Comparison of ENCODE assay signal across 11 mouse cellular contexts in the genomic region with DNA sequence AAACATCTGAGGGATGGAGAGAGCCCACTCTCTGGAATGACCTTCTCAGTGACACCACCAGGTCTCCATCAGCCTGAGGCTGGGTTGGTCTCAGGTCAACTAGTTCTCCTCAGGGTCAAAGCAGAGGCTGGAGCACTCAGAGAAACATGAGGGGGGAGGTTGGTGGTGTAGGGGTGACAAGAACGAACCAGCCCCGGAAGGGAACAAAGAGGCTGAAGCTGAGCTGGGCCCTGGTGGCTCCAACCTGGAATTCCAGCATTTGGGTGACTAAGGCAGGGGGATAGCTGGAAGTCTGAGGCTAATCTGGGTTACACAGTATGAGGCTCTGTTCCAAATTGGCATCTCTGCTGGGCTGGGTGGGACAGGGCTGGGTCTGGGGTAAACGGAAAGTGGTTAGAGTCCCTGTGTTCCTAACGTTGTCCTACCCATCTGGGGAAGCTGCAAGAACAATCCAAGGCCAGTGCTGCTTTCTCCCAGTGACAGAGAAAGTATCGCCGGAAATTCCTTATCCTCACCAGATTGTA. TPM values are rescaled to one million over a fixed set of nuclear protein-coding genes. Genes with fewer than 3 reads are reported as not detected.
DNase-seq lines count a peak whose midpoint lies in the region; ATAC-seq lines count a peak whose summit lies in the region.
"Had no signal": no experiment of that assay in that cellular context is flagged by ENCODE, and none has a peak within 500 bp of the region (broad histone marks: within the 10 kb centered on the region; RNA-seq: fewer than 3 reads in every experiment).

No protein-coding gene starts in this region.

- H3K27me3 ChIP-seq in heart, embryonic 12.5 days (replicated peaks), result 0 out of 2 replicates have a peak, but pooled peaks cover 6% of the 10 kb centered on the region
- H3K27me3 ChIP-seq in neural tube, embryonic 12.5 days (replicated peaks), result no peaks in the 10 kb centered on the region
- 0 out of 2 replicates have a peak, but pooled peaks cover 2% of the 10 kb centered on the region for H3K27me3 ChIP-seq in neural tube, embryonic 15.5 days (replicated peaks)
- no peaks in the 10 kb centered on the region for H3K27me3 ChIP-seq in hindbrain, embryonic 16.5 days (replicated peaks; ENCODE audit: control insufficient read depth, insufficient read depth, low read length)
- peaks cover 21% of the 10 kb centered on the region for H3K27me3 ChIP-seq in neural tube, embryonic 13.5 days
- H3K27me3 ChIP-seq: embryonic facial prominence, embryonic 12.5 days had no signal

- H3K9me3 ChIP-seq in heart, embryonic 12.5 days (replicated peaks), result no peaks in the 10 kb centered on the region
- no peaks in the 10 kb centered on the region for H3K9me3 ChIP-seq in neural tube, embryonic 12.5 days
- H3K9me3 ChIP-seq in neural tube, embryonic 15.5 days (replicated peaks), result no peaks in the 10 kb centered on the region
- H3K9me3 ChIP-seq in hindbrain, embryonic 16.5 days (ENCODE audit: control insufficient read depth, low read length), result no peaks in the 10 kb centered on the region
- H3K9me3 ChIP-seq in neural tube, embryonic 13.5 days, result no peaks in the 10 kb centered on the region
- H3K9me3 ChIP-seq: embryonic facial prominence, embryonic 12.5 days; limb, embryonic 15.5 days had no signal

- H3K27ac ChIP-seq in heart, embryonic 12.5 days (ENCODE audit: poor library complexity, severe bottlenecking), result peak overlapping the region; percentile 50; the same call in 1 of the 2 replicates
- H3K27ac ChIP-seq in neural tube, embryonic 12.5 days, result no peak overlapping the region
- no peak overlapping the region for H3K27ac ChIP-seq in neural tube, embryonic 15.5 days (replicated peaks)
- H3K27ac ChIP-seq in hindbrain, embryonic 16.5 days (ENCODE audit: low read depth, low read length), result no peak overlapping the region
- H3K27ac ChIP-seq in neural tube, embryonic 13.5 days (replicated peaks), result no peak overlapping the region
- H3K27ac ChIP-seq: embryonic facial prominence, embryonic 12.5 days; limb, embryonic 15.5 days had no signal

- peaks cover 38% of the 10 kb centered on the region for H3K4me1 ChIP-seq in heart, embryonic 12.5 days (replicated peaks)
- H3K4me1 ChIP-seq in neural tube, embryonic 12.5 days, result peaks cover 7% of the 10 kb centered on the region; the same call in 1 of the 2 replicates
- H3K4me1 ChIP-seq in neural tube, embryonic 15.5 days, result peaks cover 7% of the 10 kb centered on the region
- H3K4me1 ChIP-seq in hindbrain, embryonic 16.5 days (ENCODE audit: control insufficient read depth, insufficient read depth, low read depth, low read length), result peaks cover 7% of the 10 kb centered on the region
- H3K4me1 ChIP-seq in neural tube, embryonic 13.5 days (replicated peaks), result peaks cover 16% of the 10 kb centered on the region

- H3K4me3 ChIP-seq in heart, embryonic 12.5 days, result no peak overlapping the region
- no peak overlapping the region for H3K4me3 ChIP-seq in neural tube, embryonic 12.5 days
- H3K4me3 ChIP-seq in neural tube, embryonic 15.5 days (replicated peaks), result no peak overlapping the region
- H3K4me3 ChIP-seq in hindbrain, embryonic 16.5 days (ENCODE audit: low read length), result no peak overlapping the region
- no peak overlapping the region for H3K4me3 ChIP-seq in neural tube, embryonic 13.5 days
- H3K4me3 ChIP-seq: embryonic facial prominence, embryonic 12.5 days; limb, embryonic 15.5 days had no signal

- DNase-seq in heart, postnatal 36 days, result no peak
- DNase-seq in left cerebral cortex, postnatal 14 days (ENCODE audit: low spot score in 2 of 2), result no peak
- DNase-seq in cerebellum, postnatal 4 days (ENCODE audit: low spot score in 2 of 2), result no peak

- peak overlapping the region; percentile 2; the same call in 1 of the 2 replicates for H3K4me2 ChIP-seq in heart, embryonic 12.5 days
- no peak overlapping the region for H3K4me2 ChIP-seq in neural tube, embryonic 12.5 days (replicated peaks)
- no peak overlapping the region for H3K4me2 ChIP-seq in neural tube, embryonic 15.5 days
- no peak overlapping the region for H3K4me2 ChIP-seq in hindbrain, embryonic 16.5 days (ENCODE audit: low read length)
- H3K4me2 ChIP-seq in neural tube, embryonic 13.5 days, result no peak overlapping the region
- H3K4me2 ChIP-seq: limb, embryonic 15.5 days had no signal

- no peak overlapping the region for H3K9ac ChIP-seq in heart, embryonic 12.5 days
- H3K9ac ChIP-seq in neural tube, embryonic 12.5 days, result no peak overlapping the region
- H3K9ac ChIP-seq in neural tube, embryonic 15.5 days (replicated peaks), result no peak overlapping the region
- H3K9ac ChIP-seq in hindbrain, embryonic 16.5 days (ENCODE audit: low read depth, low read length), result no peak overlapping the region
- 0 out of 2 replicates have a peak overlapping the region, but pooled peaks have one; percentile 23 for H3K9ac ChIP-seq in neural tube, embryonic 13.5 days
- H3K9ac ChIP-seq: embryonic facial prominence, embryonic 12.5 days; limb, embryonic 15.5 days had no signal

- intact Hi-C loops in heart, postnatal 36 days (cut with DNase I), result loop anchor here (2.0 to 5.0 kb wide), 3 partner anchors 295 to 803 kb away; no protein-coding TSS in a partner anchor
- intact Hi-C loops in left cerebral cortex, postnatal 14 days (cut with DNase I), result no loop called here

- WGBS in heart, embryonic 12.5 days, result 12% methylated on average over 6 of the region's 6 CpGs
- WGBS in neural tube, embryonic 12.5 days, result 35% methylated on average over 6 of the region's 6 CpGs
- 31% methylated on average over 6 of the region's 6 CpGs for WGBS in neural tube, embryonic 15.5 days
- WGBS in hindbrain, embryonic 16.5 days, result 45% methylated on average over 6 of the region's 6 CpGs
- WGBS in neural tube, embryonic 13.5 days, result 40% methylated on average over 6 of the region's 6 CpGs

- no peaks in the 10 kb centered on the region for H3K36me3 ChIP-seq in heart, embryonic 12.5 days
- no peaks in the 10 kb centered on the region for H3K36me3 ChIP-seq in neural tube, embryonic 12.5 days
- H3K36me3 ChIP-seq in neural tube, embryonic 15.5 days, result 0 out of 2 replicates have a peak, but pooled peaks cover 3% of the 10 kb centered on the region
- peaks cover 10% of the 10 kb centered on the region; the same call in 1 of the 2 replicates for H3K36me3 ChIP-seq in hindbrain, embryonic 16.5 days (ENCODE audit: control insufficient read depth, insufficient read depth, low read length)
- 0 out of 2 replicates have a peak, but pooled peaks cover 3% of the 10 kb centered on the region for H3K36me3 ChIP-seq in neural tube, embryonic 13.5 days
- H3K36me3 ChIP-seq: embryonic facial prominence, embryonic 12.5 days; limb, embryonic 15.5 days had no signal

- ATAC-seq in heart, embryonic 12.5 days (ENCODE audit: insufficient number of reproducible peaks, low FRiP score), result peak; percentile 19; the same call in 1 of the 2 replicates
- 0 out of 2 replicates have a peak, but pooled peaks have one; percentile 25 for ATAC-seq in neural tube, embryonic 12.5 days (ENCODE audit: low FRiP score, low read depth)
- ATAC-seq in neural tube, embryonic 15.5 days (ENCODE audit: low FRiP score), result no peak; the same call in 1 of the 2 replicates
- ATAC-seq in hindbrain, embryonic 16.5 days, result 0 out of 2 replicates have a peak, but pooled peaks have one; percentile 49
- 0 out of 2 replicates have a peak, but pooled peaks have one; percentile 40 for ATAC-seq in neural tube, embryonic 13.5 days (ENCODE audit: low read depth)
- ATAC-seq: inflammation-experienced regulatory T-cells, adult 6 months had no signal

RNA-seq across cellular contexts. Expression of gene Pcnx2, which starts 27.9 kb away (rescaled TPM):
- 0.08 and 0.10 TPM in 2 replicates for polyA plus RNA-seq in heart, embryonic 12.5 days (2016; fragmentation: Nextera tagmentation; extraction: Ambion mirVana)
- under 1 TPM; 0.46 to 0.89 TPM for total RNA-seq in heart, postnatal 36 days (2021)
- polyA plus RNA-seq in neural tube, embryonic 12.5 days (2016; fragmentation: Nextera tagmentation; extraction: Ambion mirVana), result 1.4 TPM in 2 replicates
- 3.6 and 4.8 TPM in 2 replicates for polyA plus RNA-seq in neural tube, embryonic 15.5 days (2015; fragmentation: Nextera tagmentation; extraction: Ambion mirVana)
- polyA plus RNA-seq in hindbrain, embryonic 16.5 days (2015; fragmentation: Nextera tagmentation; extraction: Ambion mirVana), result 4.1 and 5.9 TPM in 2 replicates
- 2.8 and 3.7 TPM in 2 replicates for polyA plus RNA-seq in neural tube, embryonic 13.5 days (2015; fragmentation: Nextera tagmentation; extraction: Ambion mirVana)
- total RNA-seq in left cerebral cortex, postnatal 14 days (2021), result 10 to 100 TPM; 80.3 to 83.2 TPM

RNA-seq across cellular contexts. Expression of gene Map3k21, which starts 40.0 kb away (rescaled TPM):
- polyA plus RNA-seq in heart, embryonic 12.5 days (2016; fragmentation: Nextera tagmentation; extraction: Ambion mirVana), result 0.09 and 0.13 TPM in 2 replicates
- total RNA-seq in heart, postnatal 36 days (2021), result under 1 TPM; 0.76 to 0.97 TPM
- 0.13 and 0.15 TPM in 2 replicates for polyA plus RNA-seq in neural tube, embryonic 12.5 days (2016; fragmentation: Nextera tagmentation; extraction: Ambion mirVana)
- 0.59 and 0.86 TPM in 2 replicates for polyA plus RNA-seq in neural tube, embryonic 15.5 days (2015; fragmentation: Nextera tagmentation; extraction: Ambion mirVana)
- polyA plus RNA-seq in hindbrain, embryonic 16.5 days (2015; fragmentation: Nextera tagmentation; extraction: Ambion mirVana), result 0.94 and 0.95 TPM in 2 replicates
- 0.18 and 0.24 TPM in 2 replicates for polyA plus RNA-seq in neural tube, embryonic 13.5 days (2015; fragmentation: Nextera tagmentation; extraction: Ambion mirVana)
- 1 to 10 TPM; 1.5 to 2.2 TPM for total RNA-seq in left cerebral cortex, postnatal 14 days (2021)
- polyA plus RNA-seq: inflammation-experienced regulatory T-cells, adult 6 months had no signal
